Mouse (Mus musculus) olfactory bulb, adult 2 months (tissue): ENCODE data around the gene Setd1b.

Experiments used
- CTCF ChIP-seq: fragments of 200-500 bp; IDR thresholded peaks from 2 replicates; pipeline ENCODE4 v1.5.1; 2012; ENCODE audit warnings: low read depth, mild to moderate bottlenecking, low read length, moderate library complexity; ENCODE audit not compliant: insufficient read depth
- POLR2A ChIP-seq: fragments of 200-500 bp; IDR thresholded peaks from 2 replicates; pipeline ENCODE4 v1.6.1; 2012; ENCODE audit warnings: mild to moderate bottlenecking, low read depth, low read length, moderate library complexity; ENCODE audit not compliant: insufficient read depth

- TF ChIP-seq POLR2A (no peak), CTCF (no peak)
Observed at GRCm38 (mm10) chr5:123137910-123138229, 4.1 kb upstream of the Setd1b start.
